Mouse (Mus musculus): Measurements from ENCODE around the gene Lmntd1. TPM values are rescaled to one million over a fixed set of nuclear protein-coding genes. Genes with fewer than 3 reads are reported as not detected.

Gene Lmntd1
- total RNA-seq, 2 experiments from 2014 or later: not detected

- no peak for ATAC-seq (replicated peaks; ENCODE audit: low FRiP score, poor library complexity, severe bottlenecking)
These were observed 45.4 kb downstream of the Lmntd1 start for GRCm38 (mm10) chr6:145568701-145569100.

GRCm38 (mm10) chr6:145567832-145568231 lies 46.3 kb downstream of the Lmntd1 start:
- ATAC-seq (replicated peaks; ENCODE audit: low FRiP score, poor library complexity, severe bottlenecking): no peak

GRCm38 (mm10) chr6:145567296-145567695 lies 46.8 kb downstream of the Lmntd1 start:
- ATAC-seq (replicated peaks; ENCODE audit: low FRiP score, poor library complexity, severe bottlenecking): no peak

GRCm38 (mm10) chr6:145565663-145566062 lies 48.5 kb downstream of the Lmntd1 start:
- no peak for ATAC-seq (replicated peaks; ENCODE audit: low FRiP score, poor library complexity, severe bottlenecking)

- ATAC-seq (replicated peaks; ENCODE audit: low FRiP score, poor library complexity, severe bottlenecking): no peak
These were observed 49.4 kb downstream of the Lmntd1 start for GRCm38 (mm10) chr6:145564671-145565070.

GRCm38 (mm10) chr6:145557059-145557992 lies 56.8 kb downstream of the Lmntd1 start:
- no peak for ATAC-seq (replicated peaks; ENCODE audit: low FRiP score, poor library complexity, severe bottlenecking)

GRCm38 (mm10) chr6:145553226-145553625 lies 60.9 kb downstream of the Lmntd1 start:
- ATAC-seq (replicated peaks; ENCODE audit: low FRiP score, poor library complexity, severe bottlenecking): no peak

- ATAC-seq (replicated peaks; ENCODE audit: low FRiP score, poor library complexity, severe bottlenecking): no peak
These were observed 61.3 kb downstream of the Lmntd1 start for GRCm38 (mm10) chr6:145552817-145553216.

- no peak for ATAC-seq (replicated peaks; ENCODE audit: low FRiP score, poor library complexity, severe bottlenecking)
These were observed 63.1 kb downstream of the Lmntd1 start for GRCm38 (mm10) chr6:145550993-145551392.

- ATAC-seq (replicated peaks; ENCODE audit: low FRiP score, poor library complexity, severe bottlenecking): no peak; the same call in 1 of the 2 replicates
These were observed 68.0 kb downstream of the Lmntd1 start for GRCm38 (mm10) chr6:145545927-145546641.

GRCm38 (mm10) chr6:145544838-145545237 lies 69.3 kb downstream of the Lmntd1 start:
- no peak for ATAC-seq (replicated peaks; ENCODE audit: low FRiP score, poor library complexity, severe bottlenecking)

- ATAC-seq (replicated peaks; ENCODE audit: low FRiP score, poor library complexity, severe bottlenecking): no peak
These were observed 69.8 kb downstream of the Lmntd1 start for GRCm38 (mm10) chr6:145544304-145544703.

GRCm38 (mm10) chr6:145539568-145539859 lies 74.6 kb downstream of the Lmntd1 start:
- ATAC-seq (replicated peaks; ENCODE audit: low FRiP score, poor library complexity, severe bottlenecking): no peak

GRCm38 (mm10) chr6:145538787-145539567 lies 75.1 kb downstream of the Lmntd1 start:
- no peak for ATAC-seq (replicated peaks; ENCODE audit: low FRiP score, poor library complexity, severe bottlenecking)

- ATAC-seq (replicated peaks; ENCODE audit: low FRiP score, poor library complexity, severe bottlenecking): no peak
These were observed 83.7 kb downstream of the Lmntd1 start for GRCm38 (mm10) chr6:145530464-145530863.

- ATAC-seq (replicated peaks; ENCODE audit: low FRiP score, poor library complexity, severe bottlenecking): no peak
These were observed 90.8 kb downstream of the Lmntd1 start for GRCm38 (mm10) chr6:145523337-145523736.

- ATAC-seq (replicated peaks; ENCODE audit: low FRiP score, poor library complexity, severe bottlenecking): no peak
These were observed 91.5 kb downstream of the Lmntd1 start for GRCm38 (mm10) chr6:145522617-145523016.

- no peak for ATAC-seq (replicated peaks; ENCODE audit: low FRiP score, poor library complexity, severe bottlenecking)
These were observed 97.1 kb downstream of the Lmntd1 start for GRCm38 (mm10) chr6:145517002-145517401.

GRCm38 (mm10) chr6:145515859-145516581 lies 98.1 kb downstream of the Lmntd1 start:
- ATAC-seq (replicated peaks; ENCODE audit: low FRiP score, poor library complexity, severe bottlenecking): no peak

- no peak for ATAC-seq (replicated peaks; ENCODE audit: low FRiP score, poor library complexity, severe bottlenecking)
These were observed 102.9 kb downstream of the Lmntd1 start for GRCm38 (mm10) chr6:145511265-145511664.

Measured in erythroblast, adult 5-6 weeks (primary cell).